ENCODE assay signal across 8 mouse cellular contexts in the genomic region with DNA sequence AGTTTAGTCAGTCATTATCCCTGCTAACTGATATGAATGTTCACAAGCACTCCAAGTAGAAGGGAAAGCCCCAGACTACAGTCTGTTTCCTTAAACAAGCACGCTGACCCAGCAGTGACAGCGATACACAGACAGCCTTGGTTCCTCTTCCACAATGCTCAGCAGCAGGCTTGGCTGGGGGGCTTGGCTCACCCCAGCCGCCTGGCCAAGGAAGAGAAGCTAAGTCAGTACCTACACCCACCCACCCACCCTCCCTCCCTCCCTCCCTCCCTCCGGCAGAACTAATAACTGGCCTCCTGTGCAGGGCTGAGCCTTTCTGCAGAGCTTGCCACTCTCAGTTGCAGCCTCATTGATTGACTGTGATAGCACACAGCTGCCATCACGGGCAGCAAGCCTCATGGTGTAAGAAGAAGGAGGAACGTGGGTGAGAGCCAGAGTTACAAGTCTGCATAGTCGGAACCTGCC. TPM values are rescaled to one million over a fixed set of nuclear protein-coding genes. Genes with fewer than 3 reads are reported as not detected.
DNase-seq lines count a peak whose midpoint lies in the region; ATAC-seq lines count a peak whose summit lies in the region.

No protein-coding gene starts in this region.

- H3K4me2 ChIP-seq in neural tube, embryonic 14.5 days (ENCODE audit: low read depth, low read length): no peak overlapping the region

- H3K36me3 ChIP-seq in neural tube, embryonic 14.5 days (ENCODE audit: control insufficient read depth, insufficient read depth, low read length): no peaks in the 10 kb centered on the region

- no peak overlapping the region for H3K9ac ChIP-seq in neural tube, embryonic 14.5 days (replicated peaks; ENCODE audit: low read depth, low read length)

- DNase-seq in cerebellum, postnatal 10 days: peak; percentile 59 to 65
- DNase-seq in cerebellum, postnatal 4 days (ENCODE audit: low spot score in 2 of 2): no peak
- peak; percentile 68 for DNase-seq in right cerebral cortex, adult 18-20 months
- no peak for DNase-seq in right cerebral cortex, postnatal 4 days
- DNase-seq in gastrocnemius, adult 18-20 months (ENCODE audit: low spot score): no peak
- DNase-seq in gastrocnemius, postnatal 25 days: no peak

- 46% methylated on average over 6 of the region's 7 CpGs for WGBS in neural tube, embryonic 14.5 days

- no peaks in the 10 kb centered on the region for H3K27me3 ChIP-seq in neural tube, embryonic 14.5 days (ENCODE audit: control insufficient read depth, insufficient read depth, low read length)

- peaks cover 23% of the 10 kb centered on the region; the same call in 1 of the 2 replicates for H3K4me1 ChIP-seq in neural tube, embryonic 14.5 days (ENCODE audit: control insufficient read depth, insufficient read depth, low read length)

- H3K9me3 ChIP-seq in neural tube, embryonic 14.5 days (ENCODE audit: control insufficient read depth, low read length): no peaks in the 10 kb centered on the region

- no peak overlapping the region for H3K27ac ChIP-seq in neural tube, embryonic 14.5 days (ENCODE audit: low read depth, low read length)

- peak; percentile 38 for ATAC-seq in inflammation-experienced regulatory T-cells, adult 6 months
- ATAC-seq in neural tube, embryonic 14.5 days (ENCODE audit: low read depth): peak; percentile 53; the same call in 1 of the 2 replicates

- H3K4me3 ChIP-seq in neural tube, embryonic 14.5 days (ENCODE audit: low read depth, low read length): no peak overlapping the region

RNA-seq across cellular contexts. Expression of gene Nuak1, which starts 38.5 kb away (rescaled TPM):
- not detected for polyA plus RNA-seq in inflammation-experienced regulatory T-cells, adult 6 months (2017; shearing (Covaris generic))
- 3.9 and 4.9 TPM in 2 replicates for polyA plus RNA-seq in neural tube, embryonic 14.5 days (2014; fragmentation: Nextera tagmentation; extraction: Ambion mirVana)
- total RNA-seq in gastrocnemius, adult 18-20 months (2021): 10 to 100 TPM; 25.0 to 28.4 TPM
- 10 to 100 TPM; 12.6 to 19.4 TPM for total RNA-seq in gastrocnemius, postnatal 25 days (2021)

Comparison
In these comparisons a context has a peak if more than half of its experiments do, and no peak if none do; other contexts are left out.
1. DNase-seq: peak in cerebellum, postnatal 10 days (2 of 2) and right cerebral cortex, adult 18-20 months (single experiment); none in cerebellum, postnatal 4 days (0 of 2), right cerebral cortex, postnatal 4 days (single experiment), gastrocnemius, adult 18-20 months (single experiment) and gastrocnemius, postnatal 25 days (single experiment).